Mouse (Mus musculus) cortical plate, adult 2 months (tissue): ENCODE data around the gene Thtpa.

Source experiments
- CTCF ChIP-seq: fragments of 200-500 bp; IDR thresholded peaks from 2 replicates; pipeline ENCODE4 v1.5.1; 2011; ENCODE audit warnings: mild to moderate bottlenecking, control low read depth, low read length; ENCODE audit not compliant: insufficient read depth; ENCODE audit errors: extremely low read depth
- POLR2A ChIP-seq: fragments of 200-500 bp; IDR thresholded peaks from 2 replicates; pipeline ENCODE4 v1.6.1; 2011; ENCODE audit warnings: mild to moderate bottlenecking, low read length, control low read depth; ENCODE audit not compliant: insufficient read depth; ENCODE audit errors: extremely low read depth

- TF ChIP-seq CTCF (no peak), POLR2A (no peak)
Measured at GRCm38 (mm10) chr14:55076224-55076623, 18.4 kb upstream of the Thtpa start.
